Mouse (Mus musculus): ENCODE measurements around the gene Amot. TPM values are rescaled to one million over a fixed set of nuclear protein-coding genes. Genes with fewer than 3 reads are reported as not detected.

Amot gene
- polyA plus RNA-seq, 1 experiment, result 6.8 TPM

GRCm38 (mm10) chrX:145482383-145482782, 22.6 kb downstream of the Amot start:
- Histone ChIP-seq H3K4me1 (ENCODE audit: control insufficient read depth, insufficient read depth, low read length) (peaks cover 3% of the 10 kb centered on the region), H3K27me3 (ENCODE audit: control insufficient read depth, insufficient read depth, low read length) (no peaks in the 10 kb centered on the region), H3K36me3 (ENCODE audit: control insufficient read depth, insufficient read depth, low read length) (no peaks in the 10 kb centered on the region), H3K4me3 (ENCODE audit: control insufficient read depth, low read depth, low read length) (no peak overlapping the region), H3K27ac (ENCODE audit: control insufficient read depth, insufficient read depth, low read depth, low read length) (no peak overlapping the region)
- no peak for TF ChIP-seq CTCF (IDR thresholded peaks at IDR 0.05; ENCODE audit: control insufficient read depth, insufficient read depth, insufficient replicate concordance, low read depth, low read length)
- no peak for TF ChIP-seq POLR2A (IDR thresholded peaks at IDR 0.05; ENCODE audit: control insufficient read depth, low read depth, low read length)

GRCm38 (mm10) chrX:145479942-145480341, 25.0 kb downstream of the Amot start:
- Histone ChIP-seq H3K4me1 (ENCODE audit: control insufficient read depth, insufficient read depth, low read length) (no peaks in the 10 kb centered on the region), H3K27ac (ENCODE audit: control insufficient read depth, insufficient read depth, low read depth, low read length) (no peak overlapping the region), H3K36me3 (ENCODE audit: control insufficient read depth, insufficient read depth, low read length) (no peaks in the 10 kb centered on the region), H3K27me3 (ENCODE audit: control insufficient read depth, insufficient read depth, low read length) (no peaks in the 10 kb centered on the region), H3K4me3 (ENCODE audit: control insufficient read depth, low read depth, low read length) (no peak overlapping the region)
- TF ChIP-seq POLR2A (IDR thresholded peaks at IDR 0.05; ENCODE audit: control insufficient read depth, low read depth, low read length) (no peak), CTCF (IDR thresholded peaks at IDR 0.05; ENCODE audit: control insufficient read depth, insufficient read depth, insufficient replicate concordance, low read depth, low read length) (no peak)

DNA sequence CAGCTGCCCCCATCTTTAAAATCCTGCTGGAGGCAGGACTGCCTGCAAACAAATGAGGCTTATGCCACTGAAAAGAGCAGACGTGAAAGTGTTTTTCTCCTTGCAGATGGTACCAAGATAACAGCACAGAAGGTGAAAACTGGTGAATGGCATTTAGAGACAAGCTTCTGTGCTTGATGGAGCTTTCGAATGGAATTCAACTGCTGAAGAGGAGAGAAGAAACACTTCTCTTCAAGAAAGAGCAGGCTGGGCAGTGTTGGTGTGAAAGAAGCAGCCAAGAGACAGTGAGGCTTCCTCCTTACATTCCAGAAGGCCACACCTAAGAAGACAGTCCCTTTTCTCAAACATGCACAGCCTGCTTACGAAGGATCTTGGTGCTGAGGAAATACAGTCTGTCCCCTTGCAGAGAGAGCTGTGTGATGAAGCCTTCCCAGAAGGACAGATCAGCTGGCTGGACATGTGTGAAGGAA, 27.2 kb downstream of the Amot start:
- Histone ChIP-seq H3K27ac (ENCODE audit: control insufficient read depth, insufficient read depth, low read depth, low read length) (no peak overlapping the region), H3K4me3 (ENCODE audit: control insufficient read depth, low read depth, low read length) (no peak overlapping the region), H3K27me3 (ENCODE audit: control insufficient read depth, insufficient read depth, low read length) (no peaks in the 10 kb centered on the region), H3K4me1 (ENCODE audit: control insufficient read depth, insufficient read depth, low read length) (no peaks in the 10 kb centered on the region), H3K36me3 (ENCODE audit: control insufficient read depth, insufficient read depth, low read length) (no peaks in the 10 kb centered on the region)
- TF ChIP-seq CTCF (IDR thresholded peaks at IDR 0.05; ENCODE audit: control insufficient read depth, insufficient read depth, insufficient replicate concordance, low read depth, low read length) (no peak), POLR2A (IDR thresholded peaks at IDR 0.05; ENCODE audit: control insufficient read depth, low read depth, low read length) (no peak)

DNA sequence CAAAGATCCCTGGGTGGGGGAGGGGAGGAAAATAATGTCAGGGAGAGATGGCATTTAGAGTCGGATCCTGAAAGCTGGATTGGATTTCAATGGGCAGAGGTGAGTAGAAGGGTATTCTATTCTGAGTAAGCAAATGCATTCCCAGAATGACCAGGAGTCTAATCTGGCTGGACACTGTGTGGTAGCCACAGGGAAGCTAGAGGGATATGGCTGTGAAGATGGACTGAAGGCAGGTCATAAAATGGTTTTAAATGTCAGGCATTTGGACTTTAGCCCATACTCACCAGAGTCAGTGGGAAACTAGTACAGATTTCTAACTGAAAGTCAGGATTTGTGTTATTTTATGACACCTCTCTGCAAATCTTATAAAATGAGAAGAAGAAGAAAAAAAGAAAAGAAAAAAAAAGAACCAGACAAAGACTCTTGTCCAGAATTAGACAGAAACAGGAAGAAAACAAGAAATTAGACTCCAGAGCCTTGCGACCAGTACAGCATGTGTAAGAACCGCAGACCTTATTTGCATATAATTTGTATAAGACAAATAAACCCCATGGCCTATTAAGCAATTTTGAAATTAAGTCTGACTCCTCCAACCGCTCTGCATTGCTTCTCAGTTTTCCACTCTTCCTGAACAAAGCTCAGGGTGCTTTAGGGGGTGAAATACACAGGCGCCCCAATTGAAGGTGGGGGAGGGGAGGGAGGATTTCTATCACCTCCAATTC, 27.8 kb downstream of the Amot start:
- no peak for TF ChIP-seq POLR2A (IDR thresholded peaks at IDR 0.05; ENCODE audit: control insufficient read depth, low read depth, low read length)
- TF ChIP-seq CTCF (IDR thresholded peaks at IDR 0.05; ENCODE audit: control insufficient read depth, insufficient read depth, insufficient replicate concordance, low read depth, low read length), result no peak
- Histone ChIP-seq H3K4me3 (ENCODE audit: control insufficient read depth, low read depth, low read length) (no peak overlapping the region), H3K27ac (ENCODE audit: control insufficient read depth, insufficient read depth, low read depth, low read length) (no peak overlapping the region), H3K36me3 (ENCODE audit: control insufficient read depth, insufficient read depth, low read length) (no peaks in the 10 kb centered on the region), H3K4me1 (ENCODE audit: control insufficient read depth, insufficient read depth, low read length) (no peaks in the 10 kb centered on the region), H3K27me3 (ENCODE audit: control insufficient read depth, insufficient read depth, low read length) (no peaks in the 10 kb centered on the region)

GRCm38 (mm10) chrX:145468264-145468663, 36.7 kb downstream of the Amot start:
- no peaks in the 10 kb centered on the region for H3K36me3 ChIP-seq (ENCODE audit: control insufficient read depth, insufficient read depth, low read length)
- no peaks in the 10 kb centered on the region for H3K4me1 ChIP-seq (ENCODE audit: control insufficient read depth, insufficient read depth, low read length)
- H3K27me3 ChIP-seq (ENCODE audit: control insufficient read depth, insufficient read depth, low read length), result no peaks in the 10 kb centered on the region
- H3K27ac ChIP-seq (ENCODE audit: control insufficient read depth, insufficient read depth, low read depth, low read length), result no peak overlapping the region
- TF ChIP-seq POLR2A (IDR thresholded peaks at IDR 0.05; ENCODE audit: control insufficient read depth, low read depth, low read length) (no peak), CTCF (IDR thresholded peaks at IDR 0.05; ENCODE audit: control insufficient read depth, insufficient read depth, insufficient replicate concordance, low read depth, low read length) (no peak)
- H3K4me3 ChIP-seq (ENCODE audit: control insufficient read depth, low read depth, low read length), result no peak overlapping the region

GRCm38 (mm10) chrX:145463524-145463923, 41.5 kb downstream of the Amot start:
- Histone ChIP-seq H3K4me3 (ENCODE audit: control insufficient read depth, low read depth, low read length) (no peak overlapping the region), H3K4me1 (ENCODE audit: control insufficient read depth, insufficient read depth, low read length) (no peaks in the 10 kb centered on the region), H3K27me3 (ENCODE audit: control insufficient read depth, insufficient read depth, low read length) (no peaks in the 10 kb centered on the region), H3K36me3 (ENCODE audit: control insufficient read depth, insufficient read depth, low read length) (no peaks in the 10 kb centered on the region), H3K27ac (ENCODE audit: control insufficient read depth, insufficient read depth, low read depth, low read length) (no peak overlapping the region)
- TF ChIP-seq CTCF (IDR thresholded peaks at IDR 0.05; ENCODE audit: control insufficient read depth, insufficient read depth, insufficient replicate concordance, low read depth, low read length), result no peak
- no peak for TF ChIP-seq POLR2A (IDR thresholded peaks at IDR 0.05; ENCODE audit: control insufficient read depth, low read depth, low read length)

GRCm38 (mm10) chrX:145461339-145461738, 43.6 kb downstream of the Amot start:
- H3K4me3 ChIP-seq (ENCODE audit: control insufficient read depth, low read depth, low read length), result no peak overlapping the region
- H3K36me3 ChIP-seq (ENCODE audit: control insufficient read depth, insufficient read depth, low read length), result no peaks in the 10 kb centered on the region

More at GRCm38 (mm10) chrX:145461339-145461738, 43.6 kb downstream of the Amot start:
- no peak for TF ChIP-seq POLR2A (IDR thresholded peaks at IDR 0.05; ENCODE audit: control insufficient read depth, low read depth, low read length)
- TF ChIP-seq CTCF (IDR thresholded peaks at IDR 0.05; ENCODE audit: control insufficient read depth, insufficient read depth, insufficient replicate concordance, low read depth, low read length), result no peak
- Histone ChIP-seq H3K4me1 (ENCODE audit: control insufficient read depth, insufficient read depth, low read length) (no peaks in the 10 kb centered on the region), H3K27me3 (ENCODE audit: control insufficient read depth, insufficient read depth, low read length) (no peaks in the 10 kb centered on the region), H3K27ac (ENCODE audit: control insufficient read depth, insufficient read depth, low read depth, low read length) (no peak overlapping the region)
